Mouse (Mus musculus) T-helper 17 cell (primary cell): ENCODE results near the gene Tmcc2.

Experiments used
- in situ Hi-C, 2 experiments: fragments of 300-600 bp; cut with MboI, MseI; formaldehyde crosslinking; loops; 1 replicate in 1 of 2; 2 replicates in 1 of 2; pipeline ENCODE4 v1.15.1; 2025; ENCODE audit warnings: high pct_unique_total_duplicates in 2 of 2

Gene Tmcc2

GRCm38 (mm10) chr1:132317413-132317812 lies 73.7 kb downstream of the Tmcc2 start:
- in situ Hi-C loops, result loop anchor here in 1 of 2 experiments (10.0 kb wide), 1 partner anchor 1493 kb away; the partner anchor contains the start of gene Pigr

DNA sequence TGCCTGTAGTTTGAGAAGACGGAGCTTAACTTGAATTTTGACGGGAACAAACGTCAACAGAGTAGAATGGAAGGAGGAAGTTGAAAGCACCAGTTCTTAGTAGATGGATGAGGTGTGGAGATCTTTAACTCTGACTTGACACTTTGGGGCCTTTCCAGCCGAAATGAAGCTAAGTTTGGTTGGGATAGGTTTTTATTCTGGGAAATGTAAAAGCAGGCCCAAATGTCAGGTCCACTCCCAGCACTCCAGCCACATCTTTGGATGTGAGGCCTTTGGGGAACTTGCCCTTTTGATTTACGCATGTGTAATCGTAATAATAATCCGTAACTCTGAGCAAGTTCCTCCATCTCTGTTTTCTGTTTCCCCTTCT lies 74.5 kb downstream of the Tmcc2 start:
- in situ Hi-C loops, result loop anchor here in 1 of 2 experiments (10.0 kb wide), 1 partner anchor 1492 kb away; the partner anchor contains the start of gene Pigr

GRCm38 (mm10) chr1:132315889-132316624 lies 75.0 kb downstream of the Tmcc2 start, which contains the start of gene Nuak2:
TSS of gene Nuak2 (plus strand) at chr1:132316126.
- in situ Hi-C loops, result loop anchor here in 1 of 2 experiments (10.0 kb wide), 1 partner anchor 1491 kb away; the partner anchor contains the start of gene Pigr

GRCm38 (mm10) chr1:132312703-132313102 lies 78.4 kb downstream of the Tmcc2 start:
- in situ Hi-C loops, result loop anchor here (5.0 to 10.0 kb wide), 3 partner anchors 40 to 1488 kb away; partner anchors contain the start of gene Pigr (in 1 of the 2)

DNA sequence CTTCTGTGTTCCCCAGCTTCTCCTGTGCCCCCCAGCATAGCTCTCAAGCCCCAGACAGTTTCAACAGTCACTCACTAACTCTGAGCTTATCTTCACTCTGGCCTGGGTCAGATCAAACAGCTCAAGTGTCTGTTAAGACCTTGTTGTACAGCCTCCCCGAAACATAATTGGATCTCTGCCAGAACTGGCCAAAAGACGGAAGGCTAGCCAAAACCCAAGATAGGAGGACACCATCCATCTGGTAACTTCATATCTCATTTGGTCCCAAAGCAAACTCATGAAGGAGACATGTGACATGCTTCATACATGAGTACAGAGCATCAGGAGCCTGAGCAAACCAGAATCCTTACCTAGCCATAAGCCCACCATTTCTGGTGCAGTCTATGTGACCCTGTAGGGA lies 79.0 kb downstream of the Tmcc2 start:
- in situ Hi-C loops, result loop anchor here (5.0 to 10.0 kb wide), 3 partner anchors 40 to 1487 kb away; partner anchors contain the start of gene Pigr (in 1 of the 2)

DNA sequence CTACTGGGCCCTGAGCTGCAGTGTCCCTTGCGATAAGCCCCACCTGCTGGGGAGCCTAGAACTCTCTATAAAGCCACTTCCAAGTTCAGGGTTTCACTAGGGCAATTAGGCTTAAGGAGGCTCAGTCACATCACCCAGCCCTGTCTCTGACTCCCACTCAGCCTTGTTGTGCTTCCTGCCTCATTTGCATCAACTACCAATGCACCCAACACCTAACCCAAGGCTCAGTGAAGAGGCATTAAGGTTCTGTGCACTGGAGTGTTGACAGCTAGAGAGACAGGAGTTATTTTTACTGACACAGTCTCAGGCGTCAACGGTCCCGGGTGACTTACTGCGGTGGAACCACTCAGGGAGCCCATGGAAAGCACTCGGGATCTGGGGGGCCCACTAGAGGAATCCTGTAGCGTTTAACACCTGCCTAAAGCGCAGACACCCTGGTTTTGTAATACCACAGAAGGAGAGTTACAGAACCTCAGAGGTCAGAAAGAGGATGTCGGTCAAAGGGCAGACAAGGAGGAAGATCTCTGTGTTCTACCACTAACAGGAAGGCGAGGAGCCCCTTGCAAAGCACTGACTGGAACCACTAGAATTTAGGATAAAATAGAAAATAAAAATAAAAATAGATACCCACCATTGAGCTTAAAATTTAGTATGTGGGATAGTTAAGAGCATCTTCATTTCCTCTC lies 79.8 kb downstream of the Tmcc2 start:
- in situ Hi-C loops, result loop anchor here (5.0 to 10.0 kb wide), 3 partner anchors 41 to 1487 kb away; partner anchors contain the start of gene Pigr (in 1 of the 2)

GRCm38 (mm10) chr1:132310754-132311153 lies 80.3 kb downstream of the Tmcc2 start:
- in situ Hi-C loops, result loop anchor here (5.0 to 10.0 kb wide), 3 partner anchors 42 to 1486 kb away; partner anchors contain the start of gene Pigr (in 1 of the 2)

DNA sequence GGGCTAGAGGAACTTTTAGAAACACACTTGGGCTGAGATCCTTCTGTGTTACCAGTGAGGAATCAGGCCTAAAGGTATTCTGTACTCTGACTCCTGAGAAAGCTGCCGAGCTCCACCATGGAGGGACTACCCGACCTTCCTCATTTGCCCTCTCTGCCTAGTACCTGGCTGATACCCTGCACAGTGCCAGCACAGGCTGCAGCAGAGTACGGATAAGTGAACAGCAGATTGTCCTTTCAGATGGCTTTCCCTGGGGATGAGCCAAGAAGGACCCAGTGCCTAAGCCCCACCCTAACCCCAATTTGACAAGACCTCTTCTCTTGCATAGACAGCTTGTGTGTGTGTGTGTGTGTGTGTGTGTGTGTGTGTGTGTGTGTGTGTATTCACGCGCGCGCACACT lies 82.4 kb downstream of the Tmcc2 start:
- in situ Hi-C loops, result no loop called here

- in situ Hi-C loops, result no loop called here
These were observed 83.1 kb downstream of the Tmcc2 start for GRCm38 (mm10) chr1:132307962-132308361.

GRCm38 (mm10) chr1:132306808-132307207 lies 84.3 kb downstream of the Tmcc2 start:
- in situ Hi-C loops, result no loop called here
